Mouse (Mus musculus): Measurements from ENCODE around the gene Clec14a.

GRCm38 (mm10) chr12:58225644-58226043, 43.4 kb downstream of the Clec14a start:
- TF ChIP-seq POLR2A (IDR thresholded peaks at IDR 0.05; ENCODE audit: low read depth, low read length) (no peak), CTCF (conservative IDR thresholded peaks at IDR 0.05; ENCODE audit: insufficient read depth, insufficient read length, low read depth, low read length) (no peak)
